Mouse (Mus musculus): ENCODE data around the gene Rabl2.

DNA sequence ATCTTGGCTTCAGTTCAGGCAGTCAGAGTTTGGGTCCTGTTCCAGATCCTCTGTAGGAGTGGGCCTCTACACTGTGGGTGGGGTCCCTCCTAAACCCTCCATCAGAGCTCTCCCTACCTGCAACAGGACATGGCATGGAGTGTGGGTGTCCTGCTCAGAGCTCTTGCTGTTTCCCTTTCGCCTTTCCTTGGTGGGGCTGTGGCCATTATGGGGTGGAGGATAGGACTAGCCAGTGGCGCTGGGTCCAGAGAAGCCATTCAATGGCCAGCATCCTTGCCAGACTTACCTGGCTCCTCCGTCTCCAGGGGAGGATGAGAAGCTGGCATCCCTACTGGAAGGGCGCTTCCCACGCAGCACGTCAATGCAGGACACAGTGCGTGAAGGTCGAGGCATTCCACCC, 44.4 kb downstream of the Rabl2 start:
- TF ChIP-seq POLR2A (IDR thresholded peaks at IDR 0.05; ENCODE audit: control insufficient read depth, low read depth, low read length): no peak
- no peak for TF ChIP-seq CTCF (IDR thresholded peaks at IDR 0.05; ENCODE audit: control insufficient read depth, insufficient read depth, insufficient replicate concordance, low read depth, low read length)
